Mouse (Mus musculus): Measurements from ENCODE around the gene Aqp12. TPM values are rescaled to one million over a fixed set of nuclear protein-coding genes. Genes with fewer than 3 reads are reported as not detected.

The Aqp12 gene
- total RNA-seq, 1 experiment: not detected

DNA sequence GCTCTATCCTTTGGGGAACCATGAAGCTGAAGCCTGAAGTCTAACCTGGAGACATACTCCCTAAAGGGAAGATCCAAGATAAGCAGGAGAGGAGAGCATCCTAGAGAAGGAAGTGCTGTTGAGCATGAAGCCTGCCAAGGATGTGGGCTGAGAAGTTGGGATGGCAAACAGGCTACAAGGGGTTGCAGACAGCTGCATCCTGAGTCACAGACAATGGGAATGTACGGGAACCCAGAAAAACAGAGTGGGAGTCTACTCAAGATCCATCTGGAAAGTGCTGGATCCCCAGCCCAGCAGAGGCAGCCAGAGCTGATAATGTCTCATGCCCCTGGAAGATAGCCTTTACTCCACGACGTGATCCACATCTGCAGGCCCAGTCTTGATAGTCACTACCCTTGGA, 25.1 kb downstream of the Aqp12 start:
- H3K4me1 ChIP-seq (ENCODE audit: control insufficient read depth in 2 of 2, insufficient read depth in 2 of 2, low read length in 2 of 2, poor library complexity in 1 of 2): no peaks in the 10 kb centered on the region
- H3K27ac ChIP-seq (ENCODE audit: insufficient read depth, low read depth, low read length, poor library complexity, severe bottlenecking): no peak overlapping the region
- TF ChIP-seq HCFC1 (IDR thresholded peaks at IDR 0.05; ENCODE audit: borderline replicate concordance, insufficient read depth, low read length): no peak
- TF ChIP-seq MAFK (IDR thresholded peaks at IDR 0.05; ENCODE audit: insufficient read depth, low read depth, low read length): no peak
- no peak for TF ChIP-seq ZNF384 (IDR thresholded peaks at IDR 0.05; ENCODE audit: low read depth, low read length)
- no peak for TF ChIP-seq CHD2 (IDR thresholded peaks at IDR 0.05; ENCODE audit: low read depth, low read length)
- no peak for TF ChIP-seq ZC3H11A (IDR thresholded peaks at IDR 0.05; ENCODE audit: borderline replicate concordance, low read depth, low read length)
- in situ Hi-C loops (cut with MboI; ENCODE audit: low sequenced_read_pairs in 2 of 2, unreplicated experiment in 2 of 2): no loop called here
- H3K36me3 ChIP-seq (ENCODE audit: control insufficient read depth, insufficient read depth, low read length, poor library complexity, severe bottlenecking): no peaks in the 10 kb centered on the region
- no peak overlapping the region for H3K9ac ChIP-seq (ENCODE audit: insufficient read depth, low read depth, low read length, poor library complexity, severe bottlenecking)
- no peak overlapping the region for H3K4me3 ChIP-seq (ENCODE audit: insufficient read depth in 1 of 2, low read depth in 1 of 2, low read length in 2 of 2, poor library complexity in 1 of 2, severe bottlenecking in 1 of 2)
- DNase-seq (ENCODE audit: low read depth, low spot score): no peak
- H3K9me3 ChIP-seq (ENCODE audit: control insufficient read depth, insufficient read depth, low read depth, low read length): no peaks in the 10 kb centered on the region

DNA sequence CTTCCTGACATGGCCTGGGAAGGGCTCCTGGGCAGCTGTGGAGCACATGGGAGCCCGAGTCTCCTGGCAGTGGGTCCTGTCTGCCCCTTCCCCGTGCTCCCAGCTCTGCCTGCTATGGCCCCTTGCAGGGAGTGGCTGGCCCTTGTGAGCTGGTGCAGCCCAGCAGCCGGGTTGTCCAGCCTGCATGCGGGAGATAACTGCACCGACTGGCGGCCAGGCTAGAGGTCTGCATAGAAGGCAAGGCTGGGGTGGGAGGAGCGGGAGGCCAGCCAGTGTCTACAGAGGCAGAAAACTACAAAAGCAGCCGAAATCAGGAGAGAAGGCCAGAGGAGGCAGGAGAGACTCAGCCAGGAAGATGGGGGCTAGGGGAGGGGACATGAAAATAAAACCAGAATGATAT, 27.9 kb downstream of the Aqp12 start:
- Histone ChIP-seq H3K27ac (ENCODE audit: insufficient read depth, low read depth, low read length, poor library complexity, severe bottlenecking) (no peak overlapping the region), H3K9ac (ENCODE audit: insufficient read depth, low read depth, low read length, poor library complexity, severe bottlenecking) (no peak overlapping the region), H3K9me3 (ENCODE audit: control insufficient read depth, insufficient read depth, low read depth, low read length) (no peaks in the 10 kb centered on the region), H3K36me3 (ENCODE audit: control insufficient read depth, insufficient read depth, low read length, poor library complexity, severe bottlenecking) (peaks cover 2% of the 10 kb centered on the region; the same call in 1 of the 2 replicates), H3K4me3 (ENCODE audit: insufficient read depth in 1 of 2, low read depth in 1 of 2, low read length in 2 of 2, poor library complexity in 1 of 2, severe bottlenecking in 1 of 2) (no peak overlapping the region), H3K4me1 (ENCODE audit: control insufficient read depth in 2 of 2, insufficient read depth in 2 of 2, low read length in 2 of 2, poor library complexity in 1 of 2) (no peaks in the 10 kb centered on the region)
- no peak for TF ChIP-seq ZNF384 (IDR thresholded peaks at IDR 0.05; ENCODE audit: low read depth, low read length)
- no peak for TF ChIP-seq MAFK (IDR thresholded peaks at IDR 0.05; ENCODE audit: insufficient read depth, low read depth, low read length)
- TF ChIP-seq CHD2 (IDR thresholded peaks at IDR 0.05; ENCODE audit: low read depth, low read length): no peak
- TF ChIP-seq ZC3H11A (IDR thresholded peaks at IDR 0.05; ENCODE audit: borderline replicate concordance, low read depth, low read length): no peak
- no peak for TF ChIP-seq HCFC1 (IDR thresholded peaks at IDR 0.05; ENCODE audit: borderline replicate concordance, insufficient read depth, low read length)
- DNase-seq (ENCODE audit: low read depth, low spot score): no peak
- in situ Hi-C loops (cut with MboI; ENCODE audit: low sequenced_read_pairs in 2 of 2, unreplicated experiment in 2 of 2): no loop called here

DNA sequence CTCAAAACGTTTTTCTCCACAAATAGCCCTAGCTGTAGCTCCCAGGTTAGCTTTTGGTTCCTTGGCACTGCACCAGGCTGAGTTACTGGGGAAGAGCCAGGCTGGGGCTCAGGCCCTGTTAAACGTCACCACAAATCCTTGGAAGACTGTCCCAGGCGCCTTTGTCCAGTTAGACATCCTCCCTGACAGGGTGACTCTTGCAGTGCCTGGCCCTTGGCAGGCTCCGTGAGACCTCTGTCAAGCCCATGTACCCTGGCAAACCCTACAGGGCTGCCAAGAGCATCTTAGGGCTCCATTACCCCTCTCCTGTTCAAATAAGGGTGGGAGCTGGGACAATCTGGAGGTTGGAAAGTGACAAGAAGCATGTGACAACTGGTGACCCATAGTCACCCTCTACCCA, 29.8 kb downstream of the Aqp12 start:
- no peak for DNase-seq (ENCODE audit: low read depth, low spot score)
- Histone ChIP-seq H3K9me3 (ENCODE audit: control insufficient read depth, insufficient read depth, low read depth, low read length) (no peaks in the 10 kb centered on the region), H3K4me3 (ENCODE audit: insufficient read depth in 1 of 2, low read depth in 1 of 2, low read length in 2 of 2, poor library complexity in 1 of 2, severe bottlenecking in 1 of 2) (no peak overlapping the region), H3K36me3 (ENCODE audit: control insufficient read depth, insufficient read depth, low read length, poor library complexity, severe bottlenecking) (peaks cover 2% of the 10 kb centered on the region; the same call in 1 of the 2 replicates), H3K27ac (ENCODE audit: insufficient read depth, low read depth, low read length, poor library complexity, severe bottlenecking) (no peak overlapping the region), H3K9ac (ENCODE audit: insufficient read depth, low read depth, low read length, poor library complexity, severe bottlenecking) (no peak overlapping the region), H3K4me1 (ENCODE audit: control insufficient read depth in 2 of 2, insufficient read depth in 2 of 2, low read length in 2 of 2, poor library complexity in 1 of 2) (no peaks in the 10 kb centered on the region)
- TF ChIP-seq ZC3H11A (IDR thresholded peaks at IDR 0.05; ENCODE audit: borderline replicate concordance, low read depth, low read length): no peak
- TF ChIP-seq ZNF384 (IDR thresholded peaks at IDR 0.05; ENCODE audit: low read depth, low read length): no peak
- no peak for TF ChIP-seq MAFK (IDR thresholded peaks at IDR 0.05; ENCODE audit: insufficient read depth, low read depth, low read length)
- no peak for TF ChIP-seq HCFC1 (IDR thresholded peaks at IDR 0.05; ENCODE audit: borderline replicate concordance, insufficient read depth, low read length)
- no peak for TF ChIP-seq CHD2 (IDR thresholded peaks at IDR 0.05; ENCODE audit: low read depth, low read length)
- in situ Hi-C loops (cut with MboI; ENCODE audit: low sequenced_read_pairs in 2 of 2, unreplicated experiment in 2 of 2): no loop called here

DNA sequence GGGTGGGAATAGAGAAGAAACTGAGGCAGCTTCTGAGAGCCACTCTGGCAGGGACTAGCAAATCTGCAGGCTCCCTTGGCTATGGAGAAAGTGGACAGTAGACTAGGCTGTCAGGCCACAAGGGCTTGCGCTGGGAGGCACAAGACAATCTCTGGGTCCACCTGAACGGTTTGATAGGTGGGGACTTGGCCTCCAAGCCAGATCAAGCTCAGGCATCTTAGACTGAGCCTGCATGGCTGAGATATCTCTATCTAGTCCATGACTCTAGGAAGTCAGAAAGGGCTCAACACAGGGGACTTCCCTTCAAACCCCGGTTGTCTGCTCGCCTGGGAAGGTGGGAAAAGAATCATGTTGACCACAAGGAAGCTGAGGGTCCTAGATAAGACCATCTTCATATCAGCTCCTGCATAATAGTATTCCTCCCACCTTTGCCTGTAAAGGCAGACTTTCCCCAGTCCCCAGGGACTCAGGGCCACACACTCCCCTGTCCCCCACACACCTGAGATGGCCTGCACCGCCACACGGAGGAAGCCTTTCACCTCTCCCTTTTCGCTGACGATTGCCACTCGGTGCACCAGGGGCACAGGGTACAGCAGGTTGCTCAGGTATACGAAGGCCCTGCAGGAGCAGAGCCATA, 40.1 kb downstream of the Aqp12 start:
- no peak for DNase-seq (ENCODE audit: low read depth, low spot score)
- TF ChIP-seq CHD2 (IDR thresholded peaks at IDR 0.05; ENCODE audit: low read depth, low read length) (no peak), HCFC1 (IDR thresholded peaks at IDR 0.05; ENCODE audit: borderline replicate concordance, insufficient read depth, low read length) (no peak), ZNF384 (IDR thresholded peaks at IDR 0.05; ENCODE audit: low read depth, low read length) (no peak), ZC3H11A (IDR thresholded peaks at IDR 0.05; ENCODE audit: borderline replicate concordance, low read depth, low read length) (no peak), MAFK (IDR thresholded peaks at IDR 0.05; ENCODE audit: insufficient read depth, low read depth, low read length) (no peak)
- H3K4me3 ChIP-seq (ENCODE audit: insufficient read depth in 1 of 2, low read depth in 1 of 2, low read length in 2 of 2, poor library complexity in 1 of 2, severe bottlenecking in 1 of 2): no peak overlapping the region
- no peaks in the 10 kb centered on the region for H3K9me3 ChIP-seq (ENCODE audit: control insufficient read depth, insufficient read depth, low read depth, low read length)
- in situ Hi-C loops (cut with MboI; ENCODE audit: low sequenced_read_pairs in 2 of 2, unreplicated experiment in 2 of 2): no loop called here
- H3K9ac ChIP-seq (ENCODE audit: insufficient read depth, low read depth, low read length, poor library complexity, severe bottlenecking): no peak overlapping the region
- H3K4me1 ChIP-seq (ENCODE audit: control insufficient read depth in 2 of 2, insufficient read depth in 2 of 2, low read length in 2 of 2, poor library complexity in 1 of 2): no peaks in the 10 kb centered on the region
- H3K27ac ChIP-seq (ENCODE audit: insufficient read depth, low read depth, low read length, poor library complexity, severe bottlenecking): no peak overlapping the region
- H3K36me3 ChIP-seq (ENCODE audit: control insufficient read depth, insufficient read depth, low read length, poor library complexity, severe bottlenecking): peaks cover 2% of the 10 kb centered on the region; the same call in 1 of the 2 replicates
